Mouse (Mus musculus): Measurements from ENCODE around the gene Fbxw16.
"Not testable (repeated sequence)": the region's sequence is repeated elsewhere in the genome, so short reads cannot be mapped to it uniquely, and the experiment has no call there.

Fbxw16 gene

DNA sequence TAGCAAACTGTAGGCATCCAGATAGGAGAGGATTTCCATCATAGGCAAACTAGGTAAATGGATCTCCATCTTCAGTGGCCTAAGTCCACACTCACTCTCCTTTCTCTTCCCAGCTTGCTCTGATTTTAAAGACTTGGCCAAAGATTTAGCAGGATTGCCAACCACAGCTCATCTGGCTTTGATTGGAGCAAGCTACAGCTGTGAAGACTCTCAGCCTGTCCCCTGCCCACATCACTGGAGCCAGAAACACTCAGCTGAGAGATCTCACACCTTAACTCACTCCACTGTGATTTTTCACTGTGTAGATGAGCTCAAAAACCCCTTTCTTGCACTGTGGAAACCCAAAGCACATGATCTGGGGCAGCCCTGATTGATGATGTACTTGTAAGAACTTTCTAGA lies at the start of gene Fbxw16:
Fbxw16 (minus strand) TSS at position 101 of the 400 bp plus-strand sequence.
- DNase-seq (ENCODE audit: low spot score in 2 of 2), result no peak

GRCm38 (mm10) chr9:109495775-109496174 lies 46.8 kb upstream of the Fbxw16 start, which contains the start of gene Fbxw19:
Fbxw19 (minus strand) TSS chr9:109495875.
- not testable (repeated sequence) for DNase-seq (ENCODE audit: low spot score in 2 of 2)

DNA sequence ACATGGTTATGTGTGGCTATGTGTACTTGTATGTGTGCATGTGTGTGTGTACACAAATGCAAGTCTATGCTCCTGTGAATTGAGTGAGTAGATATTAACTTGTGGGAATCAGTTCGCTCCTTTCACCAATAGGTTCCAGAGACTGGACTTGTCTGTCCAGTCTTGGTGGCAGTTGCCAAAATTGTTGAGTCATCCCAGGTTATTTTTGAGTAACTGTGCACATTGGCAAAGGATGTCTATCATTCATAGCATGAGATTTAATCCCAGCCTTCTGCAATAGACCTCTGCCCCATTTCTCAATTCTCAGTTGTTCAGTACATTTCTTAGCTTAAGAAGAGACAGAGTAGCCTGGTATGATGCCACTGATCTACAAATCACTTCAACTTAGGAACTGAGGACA lies 16.0 kb downstream of the Fbxw16 start:
- no peak for DNase-seq (ENCODE audit: low spot score in 2 of 2)

DNA sequence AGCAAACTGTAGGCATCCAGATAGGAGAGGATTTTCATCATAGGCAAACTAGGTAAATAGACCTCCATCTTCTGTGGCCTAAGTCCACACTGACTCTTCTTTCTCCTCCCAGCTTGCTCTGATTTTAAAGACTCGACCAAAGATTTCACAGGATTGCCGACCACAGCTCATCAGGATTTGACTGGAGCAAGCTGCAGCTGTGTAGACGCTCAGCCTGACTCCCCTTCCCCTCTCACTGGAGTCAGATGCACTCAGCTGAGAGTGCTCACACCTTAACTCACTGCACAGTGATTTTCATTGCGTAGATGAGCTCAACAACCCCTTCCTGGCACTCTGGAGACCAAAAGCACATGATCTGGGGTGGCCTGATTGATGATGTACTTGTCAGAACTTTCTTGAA lies 44.7 kb downstream of the Fbxw16 start, which contains the start of gene Fbxw22:
Fbxw22 (minus strand) TSS at position 101 of the 400 bp plus-strand sequence.
- DNase-seq (ENCODE audit: low spot score in 2 of 2), result not testable (repeated sequence)

All from right cerebral cortex, postnatal 36 days (tissue).